Mouse (Mus musculus): ENCODE measurements around the gene Stab2. TPM values are rescaled to one million over a fixed set of nuclear protein-coding genes. Genes with fewer than 3 reads are reported as not detected.

Stab2 gene
- polyA plus RNA-seq, 1 experiment from 2014 or later: 0.66 TPM

- no peak overlapping the region for H3K4me2 ChIP-seq (replicated peaks; ENCODE audit: low read depth)
- peak; percentile 97 for TF ChIP-seq CTCF (IDR thresholded peaks at IDR 0.05; ENCODE audit: low read depth)
- H3K9ac ChIP-seq (ENCODE audit: low read depth, low read length): no peak overlapping the region
- H3K27me3 ChIP-seq (replicated peaks; ENCODE audit: control insufficient read depth, insufficient read depth, low read length): no peaks in the 10 kb centered on the region
- no peak overlapping the region for H3K27ac ChIP-seq (ENCODE audit: low read depth, low read length)
- WGBS: under 1% methylated on average over 10 of the region's 10 CpGs
- H3K4me3 ChIP-seq (ENCODE audit: low read depth, low read length): no peak overlapping the region
- no peaks in the 10 kb centered on the region for H3K9me3 ChIP-seq (ENCODE audit: control insufficient read depth)
- no peaks in the 10 kb centered on the region for H3K36me3 ChIP-seq (ENCODE audit: control insufficient read depth, insufficient read depth)
- ATAC-seq: peak; percentile 67
- H3K4me1 ChIP-seq (replicated peaks; ENCODE audit: control insufficient read depth, insufficient read depth, low read length): no peaks in the 10 kb centered on the region
These were observed 17.1 kb upstream of the Stab2 start for GRCm38 (mm10) chr10:87024884-87025283.

- Histone ChIP-seq H3K27me3 (replicated peaks; ENCODE audit: control insufficient read depth, insufficient read depth, low read length) (no peaks in the 10 kb centered on the region), H3K4me1 (replicated peaks; ENCODE audit: control insufficient read depth, insufficient read depth, low read length) (0 out of 2 replicates have a peak, but pooled peaks cover 3% of the 10 kb centered on the region), H3K27ac (ENCODE audit: low read depth, low read length) (no peak overlapping the region), H3K4me2 (replicated peaks; ENCODE audit: low read depth) (no peak overlapping the region), H3K9ac (ENCODE audit: low read depth, low read length) (no peak overlapping the region), H3K4me3 (ENCODE audit: low read depth, low read length) (no peak overlapping the region), H3K36me3 (ENCODE audit: control insufficient read depth, insufficient read depth) (no peaks in the 10 kb centered on the region), H3K9me3 (ENCODE audit: control insufficient read depth) (no peaks in the 10 kb centered on the region)
- TF ChIP-seq CTCF (IDR thresholded peaks at IDR 0.05; ENCODE audit: low read depth): peak; percentile 70
- WGBS: 55% methylated on average over 15 of the region's 16 CpGs
- no peak for ATAC-seq
These were observed 12.9 kb upstream of the Stab2 start for GRCm38 (mm10) chr10:87020711-87021110.

GRCm38 (mm10) chr10:87018876-87019275, 11.1 kb upstream of the Stab2 start:
- H3K4me2 ChIP-seq (replicated peaks; ENCODE audit: low read depth): no peak overlapping the region
- no peak for ATAC-seq
- H3K4me3 ChIP-seq (ENCODE audit: low read depth, low read length): no peak overlapping the region
- 65% methylated on average over 9 of the region's 9 CpGs for WGBS
- no peak overlapping the region for H3K9ac ChIP-seq (ENCODE audit: low read depth, low read length)
- no peaks in the 10 kb centered on the region for H3K27me3 ChIP-seq (replicated peaks; ENCODE audit: control insufficient read depth, insufficient read depth, low read length)
- no peak overlapping the region for H3K27ac ChIP-seq (ENCODE audit: low read depth, low read length)
- no peaks in the 10 kb centered on the region for H3K36me3 ChIP-seq (ENCODE audit: control insufficient read depth, insufficient read depth)
- H3K9me3 ChIP-seq (ENCODE audit: control insufficient read depth): no peaks in the 10 kb centered on the region
- TF ChIP-seq CTCF (IDR thresholded peaks at IDR 0.05; ENCODE audit: low read depth): no peak
- 0 out of 2 replicates have a peak, but pooled peaks cover 3% of the 10 kb centered on the region for H3K4me1 ChIP-seq (replicated peaks; ENCODE audit: control insufficient read depth, insufficient read depth, low read length)

- TF ChIP-seq CTCF (IDR thresholded peaks at IDR 0.05; ENCODE audit: low read depth): no peak
- Histone ChIP-seq H3K27me3 (replicated peaks; ENCODE audit: control insufficient read depth, insufficient read depth, low read length) (no peaks in the 10 kb centered on the region), H3K4me2 (replicated peaks; ENCODE audit: low read depth) (no peak overlapping the region), H3K36me3 (ENCODE audit: control insufficient read depth, insufficient read depth) (no peaks in the 10 kb centered on the region), H3K4me3 (ENCODE audit: low read depth, low read length) (no peak overlapping the region), H3K9ac (ENCODE audit: low read depth, low read length) (no peak overlapping the region), H3K27ac (ENCODE audit: low read depth, low read length) (no peak overlapping the region), H3K9me3 (ENCODE audit: control insufficient read depth) (no peaks in the 10 kb centered on the region), H3K4me1 (replicated peaks; ENCODE audit: control insufficient read depth, insufficient read depth, low read length) (0 out of 2 replicates have a peak, but pooled peaks cover 3% of the 10 kb centered on the region)
- ATAC-seq: peak; percentile 61
- WGBS: 30% methylated on average over 9 of the region's 9 CpGs
These were observed 8.4 kb upstream of the Stab2 start for GRCm38 (mm10) chr10:87016151-87016692.

- Histone ChIP-seq H3K4me1 (replicated peaks; ENCODE audit: control insufficient read depth, insufficient read depth, low read length) (0 out of 2 replicates have a peak, but pooled peaks cover 3% of the 10 kb centered on the region), H3K36me3 (ENCODE audit: control insufficient read depth, insufficient read depth) (no peaks in the 10 kb centered on the region), H3K27me3 (replicated peaks; ENCODE audit: control insufficient read depth, insufficient read depth, low read length) (no peaks in the 10 kb centered on the region), H3K27ac (ENCODE audit: low read depth, low read length) (no peak overlapping the region), H3K9me3 (ENCODE audit: control insufficient read depth) (no peaks in the 10 kb centered on the region), H3K4me3 (ENCODE audit: low read depth, low read length) (no peak overlapping the region), H3K9ac (ENCODE audit: low read depth, low read length) (no peak overlapping the region), H3K4me2 (replicated peaks; ENCODE audit: low read depth) (no peak overlapping the region)
- ATAC-seq: no peak
- WGBS: 39% methylated on average over 5 of the region's 5 CpGs
- no peak for TF ChIP-seq CTCF (IDR thresholded peaks at IDR 0.05; ENCODE audit: low read depth)
These were observed 7.6 kb upstream of the Stab2 start for GRCm38 (mm10) chr10:87015403-87015802.

GRCm38 (mm10) chr10:87014391-87014965, 6.7 kb upstream of the Stab2 start:
- no peak overlapping the region for H3K4me2 ChIP-seq (replicated peaks; ENCODE audit: low read depth)
- H3K27me3 ChIP-seq (replicated peaks; ENCODE audit: control insufficient read depth, insufficient read depth, low read length): no peaks in the 10 kb centered on the region
- no peak overlapping the region for H3K27ac ChIP-seq (ENCODE audit: low read depth, low read length)
- TF ChIP-seq CTCF (IDR thresholded peaks at IDR 0.05; ENCODE audit: low read depth): no peak
- 68% methylated on average over 7 of the region's 7 CpGs for whole genome bisulfite sequencing
- H3K4me3 ChIP-seq (ENCODE audit: low read depth, low read length): no peak overlapping the region
- no peak for ATAC-seq
- H3K9ac ChIP-seq (ENCODE audit: low read depth, low read length): no peak overlapping the region
- no peaks in the 10 kb centered on the region for H3K9me3 ChIP-seq (ENCODE audit: control insufficient read depth)
- H3K4me1 ChIP-seq (replicated peaks; ENCODE audit: control insufficient read depth, insufficient read depth, low read length): 0 out of 2 replicates have a peak, but pooled peaks cover 3% of the 10 kb centered on the region
- no peaks in the 10 kb centered on the region for H3K36me3 ChIP-seq (ENCODE audit: control insufficient read depth, insufficient read depth)
